Mouse (Mus musculus): Measurements from ENCODE around the gene Zbtb5. TPM values are rescaled to one million over a fixed set of nuclear protein-coding genes. Genes with fewer than 3 reads are reported as not detected.
"Not testable (repeated sequence)": the region's sequence is repeated elsewhere in the genome, so short reads cannot be mapped to it uniquely, and the experiment has no call there.

Zbtb5 gene
- total RNA-seq, 2 experiments from 2014 or later, result 6.3 to 6.7 TPM

- intact Hi-C loops (cut with DNase I), result loop anchor here (5.0 to 10.0 kb wide), 3 partner anchors 41 to 521 kb away; partner anchors contain the start of genes Shb and Slc25a51
- no peak for DNase-seq (ENCODE audit: low spot score)
Observed at GRCm38 (mm10) chr4:45013537-45013936, 1.3 kb upstream of the Zbtb5 start.

GRCm38 (mm10) chr4:45013031-45013431, 819 bp upstream of the Zbtb5 start:
- no peak for DNase-seq (ENCODE audit: low spot score)
- intact Hi-C loops (cut with DNase I), result loop anchor here (5.0 to 10.0 kb wide), 3 partner anchors 41 to 522 kb away; partner anchors contain the start of genes Shb and Slc25a51

GRCm38 (mm10) chr4:45011581-45012104, 569 bp downstream of the Zbtb5 start:
- intact Hi-C loops (cut with DNase I), result loop anchor here (5.0 to 10.0 kb wide), 3 partner anchors 39 to 523 kb away; partner anchors contain the start of genes Shb and Slc25a51
- DNase-seq (ENCODE audit: low spot score), result peak; percentile 51

- intact Hi-C loops (cut with DNase I), result loop anchor here (5.0 to 10.0 kb wide), 3 partner anchors 39 to 524 kb away; partner anchors contain the start of genes Shb and Slc25a51
- DNase-seq (ENCODE audit: low spot score), result no peak
Observed at GRCm38 (mm10) chr4:45010806-45011415, 1.3 kb downstream of the Zbtb5 start.

- DNase-seq (ENCODE audit: low spot score), result no peak
- intact Hi-C loops (cut with DNase I), result no loop called here
Observed at GRCm38 (mm10) chr4:45005452-45005851, 6.8 kb downstream of the Zbtb5 start.

- DNase-seq (ENCODE audit: low spot score), result no peak
- intact Hi-C loops (cut with DNase I), result no loop called here
Observed at GRCm38 (mm10) chr4:45000001-45000400, 12.2 kb downstream of the Zbtb5 start.

GRCm38 (mm10) chr4:44998071-44998470, 14.1 kb downstream of the Zbtb5 start:
- intact Hi-C loops (cut with DNase I), result no loop called here
- DNase-seq (ENCODE audit: low spot score), result no peak

GRCm38 (mm10) chr4:44994776-44995175, 17.4 kb downstream of the Zbtb5 start:
- DNase-seq (ENCODE audit: low spot score), result no peak

GRCm38 (mm10) chr4:44993847-44994246, 18.4 kb downstream of the Zbtb5 start:
- DNase-seq (ENCODE audit: low spot score), result no peak
- intact Hi-C loops (cut with DNase I), result no loop called here

More at GRCm38 (mm10) chr4:44994776-44995175, 17.4 kb downstream of the Zbtb5 start:
- intact Hi-C loops (cut with DNase I), result no loop called here

- intact Hi-C loops (cut with DNase I); DNase-seq (ENCODE audit: low spot score): not testable (repeated sequence)
Observed at GRCm38 (mm10) chr4:44993179-44993578, 19.0 kb downstream of the Zbtb5 start.

- intact Hi-C loops (cut with DNase I); DNase-seq (ENCODE audit: low spot score): not testable (repeated sequence)
Observed at GRCm38 (mm10) chr4:44992330-44992729, 19.9 kb downstream of the Zbtb5 start.

- intact Hi-C loops (cut with DNase I), result no loop called here
- no peak for DNase-seq (ENCODE audit: low spot score)
Observed at GRCm38 (mm10) chr4:44990560-44990959, 21.7 kb downstream of the Zbtb5 start.

- intact Hi-C loops (cut with DNase I), result no loop called here
Observed at GRCm38 (mm10) chr4:44983131-44983740, 29.0 kb downstream of the Zbtb5 start.

GRCm38 (mm10) chr4:44982440-44983130, 29.6 kb downstream of the Zbtb5 start:
- intact Hi-C loops (cut with DNase I), result no loop called here
- DNase-seq (ENCODE audit: low spot score), result no peak

More at GRCm38 (mm10) chr4:44983131-44983740, 29.0 kb downstream of the Zbtb5 start:
- DNase-seq (ENCODE audit: low spot score), result no peak

- no peak for DNase-seq (ENCODE audit: low spot score)
- intact Hi-C loops (cut with DNase I), result no loop called here
Observed at GRCm38 (mm10) chr4:44981974-44982287, 30.3 kb downstream of the Zbtb5 start.

- DNase-seq (ENCODE audit: low spot score), result peak; percentile 60
- intact Hi-C loops (cut with DNase I), result no loop called here
Observed at GRCm38 (mm10) chr4:44981280-44981973, 30.8 kb downstream of the Zbtb5 start, which contains the start of gene Grhpr. Grhpr (plus strand) TSS chr4:44981395.

- no peak for DNase-seq (ENCODE audit: low spot score)
- intact Hi-C loops (cut with DNase I), result no loop called here
Observed at GRCm38 (mm10) chr4:44979794-44980338, 32.3 kb downstream of the Zbtb5 start.

GRCm38 (mm10) chr4:44978175-44978574, 34.0 kb downstream of the Zbtb5 start:
- no peak for DNase-seq (ENCODE audit: low spot score)
- intact Hi-C loops (cut with DNase I), result no loop called here

GRCm38 (mm10) chr4:44976921-44977710, 35.1 kb downstream of the Zbtb5 start:
- DNase-seq (ENCODE audit: low spot score), result no peak
- intact Hi-C loops (cut with DNase I), result no loop called here

Measured in heart, postnatal 25 days (tissue).